Mouse (Mus musculus): ENCODE measurements around the gene Dcaf8.
A peak's percentile ranks its signal among the peaks of the same experiment; 100 is the strongest.

Gene Dcaf8

DNA sequence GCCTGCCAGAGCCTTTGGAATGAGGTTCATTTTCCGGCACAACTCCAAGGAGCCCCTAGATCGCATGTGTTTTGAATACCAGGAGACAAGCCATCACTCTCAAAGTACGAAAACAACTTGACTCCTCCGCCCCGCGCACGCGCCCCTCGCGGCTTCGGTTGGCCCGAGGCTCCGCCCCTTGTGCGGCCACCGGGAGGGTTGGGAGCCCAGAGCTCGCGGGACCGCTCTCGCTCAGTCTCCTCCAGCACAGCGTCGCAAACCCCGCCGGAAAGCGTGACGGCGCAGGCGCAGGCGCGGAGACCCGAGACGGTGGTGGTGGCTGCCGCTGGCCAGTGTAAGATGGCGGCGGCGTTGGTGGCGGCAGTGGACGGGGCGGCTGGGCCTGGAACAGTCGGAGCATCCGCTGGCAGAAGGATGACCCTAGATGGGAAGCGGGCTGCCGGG is at the start of gene Dcaf8:
TSS of gene Dcaf8 (plus strand) at position 250 of the 444 bp plus-strand sequence.
- DNase-seq, result peak; percentile 96

DNA sequence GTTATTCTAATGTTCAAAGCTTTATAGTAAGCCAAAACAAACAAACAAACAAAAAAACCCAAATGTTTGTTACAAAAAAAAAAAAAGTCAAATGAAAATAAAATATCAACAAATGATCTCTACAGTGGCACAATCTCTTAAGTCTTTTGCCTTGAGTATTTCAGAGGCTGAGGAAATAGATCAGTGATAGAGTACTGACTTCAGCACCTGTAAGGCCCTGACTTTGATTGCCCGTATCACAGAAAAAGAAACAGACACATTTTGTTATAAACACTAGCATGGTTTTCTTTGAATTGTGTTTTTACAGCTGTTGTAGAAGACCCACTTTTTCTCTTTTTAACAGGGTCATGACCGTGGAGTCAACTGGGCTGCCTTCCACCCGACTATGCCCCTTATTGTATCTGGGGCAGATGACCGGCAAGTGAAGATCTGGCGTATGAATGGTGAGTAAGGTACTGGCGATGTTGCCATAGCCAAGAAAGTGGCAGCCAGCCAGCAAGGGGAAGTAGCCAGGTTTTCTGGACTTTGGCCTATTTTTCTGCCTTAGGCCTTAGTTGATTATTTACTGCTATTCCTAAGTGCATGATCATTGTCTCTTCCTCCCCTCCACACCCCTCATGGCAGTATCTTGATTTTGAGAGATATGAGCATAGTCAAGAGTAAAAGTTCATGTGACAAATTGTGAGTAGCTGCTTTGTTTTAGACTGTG is 48.4 kb upstream of the Dcaf8 start:
- DNase-seq, result peak; percentile 36

DNA sequence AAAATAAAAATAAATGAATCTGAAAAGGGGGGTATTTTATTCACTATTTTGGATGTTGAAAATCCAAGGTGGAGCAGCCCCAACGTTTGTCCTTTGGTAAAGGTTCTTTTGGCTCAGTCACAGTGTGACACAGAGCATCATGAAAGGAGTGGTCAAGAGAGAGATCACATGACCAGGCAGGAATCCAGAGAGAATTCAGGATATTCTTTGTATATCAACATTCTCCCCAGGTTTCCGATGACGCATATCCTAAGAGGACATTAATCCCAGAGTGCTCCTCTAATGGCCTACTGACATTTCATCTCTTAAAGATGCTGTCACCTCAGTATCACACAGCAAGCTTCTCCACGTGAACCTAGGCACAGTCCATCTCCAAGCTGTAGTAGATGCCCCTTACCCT is 44.3 kb upstream of the Dcaf8 start:
- DNase-seq, result no peak

DNA sequence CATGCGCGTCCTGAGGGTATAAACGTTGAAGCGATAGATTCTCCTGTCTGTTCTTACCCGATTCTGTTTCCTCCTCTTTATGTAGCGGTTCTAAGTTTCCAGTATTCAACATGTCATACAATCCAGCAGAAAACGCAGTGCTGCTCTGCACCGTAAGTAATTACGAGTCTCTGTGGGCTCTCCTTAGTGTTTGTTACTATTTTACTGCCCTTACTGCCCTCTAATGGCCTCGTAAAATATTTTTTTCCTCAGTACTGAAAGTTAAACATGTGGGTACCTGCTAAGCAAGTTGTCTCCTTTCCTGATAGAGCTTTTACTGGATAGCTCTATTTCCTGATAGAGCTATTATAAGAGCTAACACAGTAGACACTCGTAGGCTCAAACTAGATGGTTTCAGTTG is 42.8 kb upstream of the Dcaf8 start:
- no peak for DNase-seq

DNA sequence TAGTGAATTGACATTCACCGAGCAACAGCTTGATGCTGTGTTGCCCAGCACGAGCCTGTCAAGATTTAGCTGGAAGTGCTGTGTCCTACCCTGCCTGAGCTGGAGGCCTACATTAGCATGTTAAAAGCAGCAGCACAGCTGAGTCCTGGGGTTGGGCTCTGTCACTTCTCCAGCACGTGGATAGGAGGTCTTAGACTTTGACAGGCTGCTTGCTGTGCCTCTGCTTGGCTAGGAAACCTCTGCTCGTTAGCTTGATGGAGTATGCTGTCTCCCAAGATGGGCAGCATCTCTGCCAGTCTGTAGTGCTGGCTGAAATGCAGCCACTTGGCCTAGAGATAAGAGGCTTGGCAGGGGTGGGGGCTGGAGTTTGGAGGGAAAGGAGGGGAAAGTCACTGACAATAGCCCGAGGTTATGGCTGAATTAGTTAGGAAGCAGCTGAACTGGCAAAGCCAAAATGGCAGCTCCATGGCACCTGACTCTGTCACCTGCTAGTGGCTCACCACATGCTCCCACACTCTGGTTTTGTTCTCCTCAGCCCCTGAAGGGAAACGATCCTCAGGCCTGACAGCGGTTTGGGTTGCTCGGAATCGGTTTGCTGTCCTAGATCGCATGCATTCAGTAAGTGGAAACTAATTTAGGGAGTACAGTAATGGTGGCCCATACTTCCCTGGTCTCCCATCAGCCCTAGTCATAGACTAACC is 40.0 kb upstream of the Dcaf8 start:
- DNase-seq, result no peak

DNA sequence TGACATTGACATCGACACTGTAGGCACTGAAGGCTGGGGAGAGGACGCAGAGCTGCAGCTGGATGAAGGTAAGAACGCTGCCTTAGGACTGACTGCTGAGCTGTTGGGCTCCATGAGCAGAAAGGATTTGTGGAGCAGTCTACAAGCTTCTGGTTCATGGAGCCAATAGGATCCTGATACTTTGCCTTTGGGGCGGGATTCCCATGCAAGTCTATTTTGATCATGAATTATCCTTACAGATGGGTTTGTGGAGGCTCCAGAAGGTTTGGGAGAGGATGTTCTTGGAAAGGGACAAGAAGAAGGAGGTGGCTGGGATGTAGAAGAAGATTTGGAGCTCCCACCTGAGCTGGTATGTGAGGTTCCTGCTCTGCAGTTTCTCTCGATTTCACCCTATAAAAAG is 30.9 kb upstream of the Dcaf8 start:
- DNase-seq, result no peak

DNA sequence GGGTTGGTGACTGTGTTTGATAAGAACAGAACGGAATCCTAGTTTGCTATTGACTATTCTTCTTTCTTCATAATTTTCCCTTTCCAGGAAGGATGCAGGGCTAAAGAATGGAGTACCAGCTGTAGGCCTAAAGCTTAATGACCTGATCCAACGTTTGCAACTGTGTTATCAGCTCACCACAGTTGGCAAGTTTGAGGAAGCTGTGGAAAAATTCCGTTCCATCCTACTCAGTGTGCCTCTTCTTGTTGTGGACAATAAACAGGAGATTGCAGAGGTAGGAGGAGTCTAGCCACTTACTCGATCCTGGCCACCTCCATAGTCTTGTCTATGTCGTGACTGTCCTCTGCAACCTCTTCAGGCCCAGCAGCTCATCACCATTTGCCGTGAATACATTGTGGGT is 28.8 kb upstream of the Dcaf8 start:
- DNase-seq, result no peak

DNA sequence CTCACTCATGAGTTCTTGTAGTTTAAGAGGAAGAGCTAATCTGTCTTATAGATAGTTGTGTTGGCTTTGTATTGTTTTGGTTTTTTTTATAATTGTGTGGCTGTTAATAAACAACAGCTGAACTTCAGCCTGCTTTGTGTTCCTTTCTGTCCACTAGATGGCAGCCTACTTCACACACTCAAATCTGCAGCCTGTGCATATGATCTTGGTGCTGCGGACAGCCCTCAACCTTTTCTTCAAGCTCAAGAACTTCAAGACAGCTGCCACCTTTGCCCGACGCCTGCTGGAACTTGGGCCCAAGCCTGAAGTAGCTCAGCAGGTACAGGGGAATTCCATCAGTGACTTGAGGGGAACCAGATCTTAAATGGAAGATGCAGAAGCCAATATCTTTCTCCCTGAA is 28.2 kb upstream of the Dcaf8 start:
- DNase-seq, result peak; percentile 77

DNA sequence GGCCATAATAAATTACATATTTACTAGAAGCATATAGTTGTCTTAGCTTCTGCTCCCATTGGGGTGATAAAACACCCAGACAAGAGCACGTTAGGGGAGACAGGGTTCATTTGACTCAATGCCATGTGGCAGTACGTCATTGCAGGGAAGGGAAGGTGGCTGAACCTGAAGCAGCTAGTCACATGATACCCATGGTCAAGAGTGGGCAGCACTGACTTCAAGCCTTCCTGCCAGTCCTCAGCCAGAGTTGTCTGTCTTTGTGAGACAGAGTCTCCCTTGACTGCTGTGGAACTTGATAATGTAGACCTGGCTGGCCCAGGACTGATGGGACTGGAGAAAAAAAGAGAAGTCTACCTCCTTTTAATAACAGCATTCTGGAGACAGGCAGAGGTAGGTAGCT is 25.2 kb upstream of the Dcaf8 start:
- no peak for DNase-seq

DNA sequence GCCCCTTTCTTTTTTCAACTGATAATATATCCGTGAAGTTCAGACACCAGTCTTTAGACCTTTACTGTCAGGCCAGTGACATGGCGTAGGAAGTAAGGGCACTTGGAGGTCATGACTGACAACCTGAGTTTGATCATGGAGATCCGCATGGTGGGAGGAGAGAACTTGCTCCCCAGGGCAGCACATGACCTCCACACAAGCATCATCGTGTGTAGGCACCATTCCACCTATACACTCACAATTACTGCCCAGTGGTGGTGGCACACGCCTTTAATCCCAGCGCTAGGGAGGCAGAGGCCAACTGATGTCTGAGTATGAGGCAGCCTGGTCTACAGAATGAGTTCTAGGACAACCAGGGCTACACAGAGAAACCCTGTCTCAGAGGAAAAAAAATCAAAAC is 23.3 kb upstream of the Dcaf8 start:
- DNase-seq, result no peak

DNA sequence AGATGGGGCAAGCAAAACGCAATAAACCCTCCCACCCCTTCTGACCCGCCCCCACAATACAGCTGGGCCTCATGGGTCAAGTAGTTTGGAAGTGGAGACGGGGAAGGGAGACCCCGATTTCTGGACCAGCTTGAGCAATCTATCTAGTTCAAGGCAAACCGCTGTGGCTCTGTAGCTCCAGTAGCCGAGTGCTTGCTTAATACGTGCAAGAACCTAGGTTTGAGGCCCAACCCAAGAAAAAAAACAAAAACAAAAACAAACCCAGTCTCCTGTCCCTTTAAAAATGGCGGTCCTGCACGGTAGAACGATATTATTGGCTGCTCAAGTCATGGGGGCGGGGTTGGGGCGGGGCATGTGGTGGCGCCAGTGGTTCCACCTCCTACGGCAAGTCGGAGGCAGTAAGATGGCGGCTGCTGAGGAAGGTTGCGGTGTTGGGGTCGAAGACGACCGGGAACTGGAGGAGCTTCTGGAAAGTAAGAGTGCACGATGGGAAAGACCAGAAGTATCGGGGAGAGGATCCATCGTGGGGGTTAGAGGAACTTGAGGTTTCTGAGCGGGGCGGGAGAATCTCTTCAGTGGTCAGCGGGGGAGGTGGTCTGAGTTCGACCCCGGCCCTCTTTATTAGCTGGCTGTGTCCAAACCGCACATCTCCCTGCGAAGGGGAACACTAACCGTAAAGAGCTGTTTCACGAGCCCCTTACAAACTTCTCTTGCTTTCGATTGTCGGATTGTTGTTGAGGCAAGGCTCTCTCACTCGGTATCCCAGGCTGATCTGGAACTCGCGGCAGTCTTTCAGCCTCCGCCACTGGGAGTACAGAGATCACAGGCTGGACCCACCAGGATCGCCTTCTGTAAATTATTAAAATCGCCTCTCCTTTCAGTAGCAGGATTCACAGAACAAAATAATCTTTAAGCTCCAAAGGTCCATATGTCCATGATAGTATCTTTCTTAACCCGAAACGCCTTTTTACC is 21.2 kb upstream of the Dcaf8 start, which contains the start of gene Pex19:
TSS of gene Pex19 (plus strand) at position 380 of the 972 bp plus-strand sequence.
- DNase-seq, result peak; percentile 73

DNA sequence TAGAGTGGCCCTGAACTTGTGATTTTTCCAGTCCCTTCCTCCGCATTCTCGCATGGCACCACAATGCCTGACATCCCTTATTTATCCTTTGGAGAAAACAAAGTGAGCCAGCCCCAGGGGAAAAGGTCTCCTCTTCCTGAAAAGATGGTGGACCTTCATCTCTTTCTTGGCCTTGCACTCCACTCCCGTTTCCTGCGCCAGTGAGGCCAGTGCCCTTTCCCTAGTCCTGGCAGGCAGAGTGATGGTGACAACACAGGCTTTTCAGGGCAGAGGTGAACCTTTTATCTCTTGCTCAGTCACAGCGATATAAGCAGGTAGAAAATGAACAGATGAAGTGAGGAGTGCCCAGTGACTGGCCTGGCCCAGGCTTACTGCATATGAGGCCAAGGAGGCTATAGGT is 20.4 kb upstream of the Dcaf8 start:
- DNase-seq, result no peak

DNA sequence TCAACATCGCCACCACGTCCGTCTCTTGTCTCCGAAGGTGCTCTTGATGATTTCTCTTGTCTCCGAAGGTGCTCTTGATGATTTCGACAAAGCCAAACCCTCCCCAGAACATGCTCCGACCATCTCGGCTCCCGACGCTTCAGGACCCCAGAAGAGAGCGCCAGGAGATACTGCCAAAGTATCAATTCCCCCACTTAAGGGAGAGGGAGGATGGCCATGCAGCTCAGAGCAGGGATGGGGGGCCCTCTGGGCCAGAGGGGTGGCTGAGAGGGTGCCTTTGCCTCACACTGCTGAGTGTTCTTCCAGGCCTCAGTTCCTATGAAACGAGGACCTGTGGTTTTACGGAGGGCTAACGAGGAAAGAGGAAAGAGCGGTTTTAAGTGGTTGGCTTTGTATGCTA is 19.3 kb upstream of the Dcaf8 start:
- DNase-seq, result no peak

DNA sequence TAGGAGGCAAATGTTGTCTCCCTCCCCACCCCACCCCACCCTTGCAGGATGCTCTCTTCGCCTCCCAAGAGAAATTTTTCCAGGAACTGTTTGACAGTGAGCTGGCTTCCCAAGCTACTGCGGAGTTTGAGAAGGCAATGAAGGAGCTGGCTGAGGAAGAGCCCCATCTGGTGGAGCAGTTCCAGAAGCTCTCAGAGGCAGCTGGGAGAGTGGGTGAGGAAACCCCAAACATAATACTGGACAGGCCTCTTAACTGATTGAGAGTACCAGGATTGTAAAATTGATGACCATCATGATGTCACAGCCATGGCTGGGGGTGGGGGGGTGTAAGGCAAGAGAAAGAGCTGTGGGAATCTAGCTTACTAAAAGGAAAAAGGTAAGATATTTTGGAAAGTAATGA is 18.8 kb upstream of the Dcaf8 start:
- DNase-seq, result no peak

DNA sequence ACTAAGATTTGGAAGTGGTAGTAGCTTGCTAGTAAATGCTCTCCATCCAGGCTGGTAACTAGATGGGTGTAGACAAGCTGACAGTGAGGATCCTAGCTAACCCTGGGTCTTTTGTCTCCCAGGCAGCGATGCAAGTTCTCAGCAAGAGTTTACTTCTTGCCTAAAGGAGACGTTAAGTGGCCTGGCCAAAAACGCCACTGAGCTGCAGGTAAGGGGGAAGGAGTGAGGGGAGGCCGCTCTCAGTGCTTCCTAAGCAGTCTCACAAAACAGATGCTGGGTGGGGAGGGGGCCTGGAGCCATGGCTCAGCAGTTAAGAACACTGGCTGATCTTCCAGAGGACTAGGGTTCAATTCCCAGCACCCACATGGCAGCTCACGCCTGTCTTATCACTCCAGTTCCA is 18.1 kb upstream of the Dcaf8 start:
- no peak for DNase-seq

DNA sequence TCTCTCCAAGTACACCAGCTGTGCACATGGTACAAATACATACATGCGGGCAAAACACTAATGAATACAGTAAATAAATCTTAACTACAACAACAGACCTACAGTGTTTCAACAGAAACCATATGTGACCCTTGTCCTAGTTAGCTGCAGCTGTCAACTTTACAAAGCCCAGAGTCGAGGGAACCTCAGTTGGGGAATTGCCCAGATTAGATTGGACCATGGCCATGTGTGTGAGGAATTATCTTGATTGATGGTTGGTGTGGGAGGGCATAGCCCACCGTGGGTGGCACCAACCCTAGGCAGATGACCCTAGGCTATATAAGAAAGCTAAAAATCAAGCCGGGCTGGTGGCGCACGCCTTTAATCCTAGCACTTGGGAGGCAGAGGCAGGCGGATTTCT is 15.6 kb upstream of the Dcaf8 start:
- DNase-seq, result no peak

DNA sequence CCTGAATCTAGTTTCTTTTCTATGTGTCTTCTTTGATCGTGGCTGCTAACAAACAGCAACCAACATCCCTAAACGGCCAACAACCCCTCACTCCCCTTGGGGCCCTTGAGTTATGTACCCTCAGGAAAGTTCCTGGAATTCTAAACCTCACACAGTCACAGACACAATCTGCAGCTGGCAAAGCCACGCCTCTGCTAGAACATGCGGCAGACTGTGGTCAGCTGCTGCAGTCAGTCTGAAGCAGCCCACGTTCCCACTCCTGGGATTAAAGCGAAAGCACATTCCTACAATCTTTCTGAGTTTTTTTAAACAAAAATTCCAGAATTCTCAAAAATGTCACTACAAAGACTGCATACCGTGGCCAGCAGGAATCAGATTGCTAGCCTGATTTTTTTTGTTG is 14.3 kb upstream of the Dcaf8 start:
- DNase-seq, result no peak

DNA sequence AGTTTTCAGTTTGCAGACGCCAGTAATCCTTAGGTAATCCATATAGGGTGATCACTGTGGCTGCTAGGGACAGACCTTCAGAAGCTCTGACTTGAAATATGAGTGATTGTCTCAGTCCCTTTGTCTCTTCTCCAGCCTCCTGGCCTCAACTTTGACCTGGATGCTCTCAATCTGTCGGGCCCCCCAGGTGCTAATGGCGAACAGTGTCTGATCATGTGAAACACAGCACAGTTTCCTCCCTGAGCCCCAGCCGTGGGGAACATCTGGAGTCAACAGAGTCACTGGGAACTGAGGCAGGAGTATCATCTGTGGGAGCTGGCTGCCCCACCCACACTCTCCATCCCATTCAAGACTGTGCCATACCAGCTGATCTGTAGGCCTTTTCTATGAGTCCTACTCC is 13.8 kb upstream of the Dcaf8 start:
- DNase-seq, result no peak

DNA sequence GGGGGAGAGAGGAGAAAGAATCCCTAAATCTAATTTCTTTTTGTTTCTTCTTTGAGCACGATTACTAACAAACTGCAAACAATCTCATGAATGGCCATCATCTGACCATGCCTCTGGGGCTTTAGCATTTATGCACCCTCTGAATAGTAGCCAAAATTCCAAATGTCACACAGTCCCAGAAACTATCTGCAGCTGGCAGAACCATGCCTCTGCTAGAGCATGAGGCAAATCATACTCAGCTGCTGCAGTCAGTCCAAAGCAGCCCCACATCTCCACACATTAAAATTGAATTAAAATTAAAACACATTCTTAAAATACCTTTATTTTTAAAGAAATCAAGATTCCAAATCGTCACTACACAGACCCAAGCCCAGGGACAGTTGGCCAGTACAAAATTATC is 7.7 kb upstream of the Dcaf8 start:
- no peak for DNase-seq

DNA sequence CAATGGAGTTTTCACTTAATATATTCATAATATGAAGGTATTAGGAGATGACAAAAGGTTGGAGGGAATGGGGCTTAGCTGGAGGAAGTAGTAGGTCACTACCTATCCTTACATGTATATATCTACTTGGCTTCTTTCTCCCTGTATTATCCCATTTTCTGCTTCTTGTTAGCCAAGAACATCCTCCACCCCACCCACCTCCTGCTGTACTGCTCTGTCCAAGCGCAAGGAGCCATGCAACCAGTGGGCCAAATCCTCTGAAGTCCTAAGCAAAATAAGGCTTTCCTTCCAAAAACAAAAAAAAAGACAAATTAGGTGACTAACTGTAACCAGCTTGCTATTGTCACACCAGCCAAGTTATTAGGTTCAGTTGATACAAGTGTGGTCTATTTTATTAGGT is 7.1 kb upstream of the Dcaf8 start:
- DNase-seq, result no peak

DNA sequence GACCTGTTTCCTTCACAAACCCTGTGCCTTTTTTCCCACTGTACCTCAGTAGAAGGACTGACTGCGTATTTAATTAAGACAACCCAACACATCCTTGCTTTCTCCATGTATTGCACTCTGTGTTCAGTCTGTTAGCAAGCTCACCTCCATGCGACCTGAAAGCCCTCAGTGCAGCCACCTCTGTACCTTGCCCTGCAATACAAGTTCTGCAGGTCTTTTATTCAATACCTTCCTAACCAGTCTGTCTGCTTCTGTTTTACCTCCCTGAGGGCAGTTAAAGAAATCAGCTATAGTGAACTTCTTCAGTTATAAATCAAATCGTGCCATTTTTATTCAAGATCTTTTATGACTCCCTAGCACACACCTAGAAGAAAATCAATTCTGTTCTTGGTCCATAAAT is 6.4 kb upstream of the Dcaf8 start:
- DNase-seq, result no peak

DNA sequence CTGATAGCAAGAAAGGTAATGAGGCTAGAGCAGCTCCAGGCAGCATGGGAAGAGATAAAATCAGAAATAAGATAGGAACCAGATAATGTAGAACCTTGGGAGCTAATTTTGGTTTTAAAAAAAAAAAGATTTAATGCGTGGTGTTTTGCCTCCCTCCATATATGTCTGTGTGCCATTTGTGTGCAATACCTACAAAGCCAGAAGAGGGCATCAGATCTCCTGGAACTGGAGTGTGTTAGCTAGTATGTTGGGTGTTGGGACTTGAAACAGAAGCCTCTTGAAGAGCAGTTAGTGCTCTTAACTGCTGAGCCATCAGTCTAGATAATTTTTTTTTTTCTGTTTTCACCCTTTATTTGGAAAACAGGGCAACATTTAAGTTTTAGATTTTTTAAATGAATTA is 4.3 kb upstream of the Dcaf8 start:
- DNase-seq, result peak; percentile 76

DNA sequence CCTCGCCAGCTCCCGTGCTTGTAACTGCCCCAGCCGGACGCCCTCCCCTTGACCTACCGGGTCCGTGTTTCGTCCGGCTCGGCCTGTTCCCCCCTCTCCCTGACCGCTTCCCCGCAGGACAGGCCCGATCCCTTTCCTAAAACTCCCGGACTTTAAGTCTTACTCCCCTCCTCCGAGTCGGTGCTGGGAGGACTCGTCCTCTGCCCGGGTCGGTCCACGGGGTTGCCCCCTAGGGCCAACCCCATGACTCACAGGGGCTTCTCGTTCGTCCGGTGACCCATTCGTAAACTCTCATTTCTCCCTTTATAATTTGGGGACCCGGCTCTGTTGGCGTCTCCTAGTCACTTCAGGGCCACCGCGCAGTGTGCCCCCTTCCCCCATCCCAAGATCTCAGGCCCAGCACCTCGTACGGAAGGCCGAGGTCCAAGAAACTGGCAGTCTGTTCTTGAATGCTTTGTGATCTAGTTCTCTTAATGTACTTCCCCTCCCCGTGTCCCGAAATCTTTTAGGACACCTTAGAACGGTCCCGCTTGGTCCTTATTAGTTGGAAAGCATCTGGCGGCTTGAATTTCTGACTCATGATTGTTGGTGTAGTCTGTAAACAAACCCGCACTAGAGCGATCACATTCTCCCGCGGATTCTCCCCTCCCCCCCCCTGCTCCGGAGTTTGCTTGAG is 533 bp downstream of the Dcaf8 start:
- peak; percentile 67 for DNase-seq

All from cerebellum, adult 9-10 months (tissue).